Mouse (Mus musculus) myocyte (in vitro differentiated cells): ENCODE measurements around the gene Vps9d1.

ENCODE experiments used
- CEBPB ChIP-seq: IDR thresholded peaks from 2 replicates; pipeline ENCODE4 v1.6.1; 2011; ENCODE audit warnings: mild to moderate bottlenecking, moderate library complexity; ENCODE audit not compliant: poor library complexity, insufficient read depth, severe bottlenecking
- E2F4 ChIP-seq: IDR thresholded peaks from one replicate; pipeline ENCODE4 v1.6.1; 2011; ENCODE audit warnings: mild to moderate bottlenecking, control low read depth, moderate library complexity; ENCODE audit not compliant: insufficient read depth
- MAX ChIP-seq: IDR thresholded peaks from one replicate; pipeline ENCODE4 v1.6.1; 2011; ENCODE audit warnings: low read depth, mild to moderate bottlenecking, control low read depth
- MYOD1 ChIP-seq, 3 experiments: IDR thresholded peaks; one replicate each; pipeline ENCODE4 v1.6.1; 2011; ENCODE audit warnings: control low read depth in 2 of 3, low read depth in 2 of 3, mild to moderate bottlenecking in 2 of 3, moderate library complexity in 1 of 3; ENCODE audit not compliant: insufficient read length in 2 of 3, control insufficient read depth in 1 of 3
- POLR2A ChIP-seq: IDR thresholded peaks from one replicate; pipeline ENCODE4 v1.6.1; 2011; ENCODE audit warnings: low read depth, mild to moderate bottlenecking, control low read depth, moderate library complexity; ENCODE audit not compliant: insufficient read length
- POLR2AphosphoS2 ChIP-seq: IDR thresholded peaks from one replicate; pipeline ENCODE4 v1.6.1; 2011; ENCODE audit warnings: low read depth, control low read depth; ENCODE audit not compliant: insufficient read length
- REST ChIP-seq: IDR thresholded peaks from one replicate; pipeline ENCODE4 v1.6.1; 2011; ENCODE audit warnings: mild to moderate bottlenecking, control low read depth, moderate library complexity; ENCODE audit not compliant: insufficient read depth, insufficient read length
- TCF12 ChIP-seq: IDR thresholded peaks from one replicate; pipeline ENCODE4 v1.6.1; 2011; ENCODE audit warnings: mild to moderate bottlenecking, control low read depth; ENCODE audit not compliant: poor library complexity, insufficient read depth, severe bottlenecking

DNA sequence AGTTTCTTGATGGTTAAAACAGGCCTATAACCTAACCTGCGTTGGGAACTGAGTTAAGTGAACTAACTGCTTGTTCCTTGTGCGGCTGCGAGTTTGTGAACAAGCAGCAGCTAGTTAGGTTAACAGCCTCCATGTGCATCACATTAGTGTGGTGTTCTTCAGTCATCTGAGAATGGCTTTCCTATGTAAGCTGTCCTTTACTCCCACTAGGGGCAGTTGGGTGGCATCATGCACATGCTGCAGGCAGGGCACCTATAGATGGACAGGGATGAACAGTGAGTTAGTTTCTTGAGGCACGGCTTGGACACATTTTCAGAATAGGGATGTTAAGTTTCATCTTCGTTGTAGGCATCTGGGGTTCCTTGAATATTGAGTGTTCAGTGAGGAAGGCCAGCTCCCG, 1.0 kb upstream of the Vps9d1 start:
- TF ChIP-seq TCF12 (no peak), MAX (no peak), POLR2A (no peak), MYOD1 (IDR thresholded peaks at IDR 0.05; ENCODE audit: control insufficient read depth in 1 of 3, insufficient read length in 2 of 3, low read depth in 2 of 3) (no peak), POLR2AphosphoS2 (no peak), CEBPB (no peak), REST (no peak), E2F4 (no peak)
